Mouse (Mus musculus) adipose tissue, adult 10 weeks (tissue): ENCODE data around the gene Morc3. TPM values are rescaled to one million over a fixed set of nuclear protein-coding genes. Genes with fewer than 3 reads are reported as not detected.

Experiments used
- polyA plus RNA-seq: library from polyadenylated mRNA; stranded (reverse); fragments of 350-450 nt; fragmentation: Illumina TruSeq; extraction: RNeasy Lipid Tissue Mini Kit (QIAGEN cat#74804); gene quantifications from one replicate; pipeline ENCODE4 v1.2.3, GENCODE M21; 2014; ENCODE audit warnings: low read depth, low replicate concordance

Morc3 gene
- 21.9 TPM for polyA plus RNA-seq

DNA sequence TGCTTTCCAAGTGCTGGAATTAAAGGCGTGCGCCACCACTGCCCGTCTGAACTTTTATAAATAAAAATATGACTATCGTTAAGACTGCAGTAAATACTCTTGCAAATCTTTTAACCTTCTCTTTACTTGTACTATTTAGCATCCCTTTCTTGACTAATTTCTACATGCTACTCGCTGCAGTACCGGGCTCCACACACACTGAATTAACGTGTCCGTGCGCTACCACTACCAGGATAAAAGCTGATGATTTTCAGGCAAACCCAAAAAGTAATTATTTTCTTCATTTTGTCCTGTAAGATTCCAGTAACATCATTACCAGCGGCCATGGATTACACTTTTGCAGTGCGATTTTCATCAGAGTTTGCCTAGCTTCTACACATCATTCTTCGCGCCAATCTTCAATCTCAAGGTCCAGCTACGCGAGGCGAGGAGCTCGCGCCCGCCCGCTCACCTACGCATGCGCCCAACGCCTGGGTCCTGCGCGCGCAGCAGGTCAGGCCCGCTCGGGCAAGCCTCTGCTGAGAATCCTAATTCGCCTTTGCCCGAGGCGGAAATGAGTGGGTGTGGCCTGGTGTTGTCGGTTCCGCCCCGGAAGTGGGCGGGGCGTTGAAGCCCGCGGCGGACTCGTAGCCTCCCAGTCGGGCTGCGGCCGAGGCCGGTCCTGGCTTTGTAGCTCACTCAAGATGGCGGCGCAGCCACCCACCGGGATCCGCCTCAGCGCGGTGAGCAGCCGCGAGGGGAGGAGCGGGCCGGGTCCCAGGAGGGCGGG is at the start of gene Morc3:
Gene Morc3, plus strand, starts transcription at position 495 of the 769 bp plus-strand sequence.

DNA sequence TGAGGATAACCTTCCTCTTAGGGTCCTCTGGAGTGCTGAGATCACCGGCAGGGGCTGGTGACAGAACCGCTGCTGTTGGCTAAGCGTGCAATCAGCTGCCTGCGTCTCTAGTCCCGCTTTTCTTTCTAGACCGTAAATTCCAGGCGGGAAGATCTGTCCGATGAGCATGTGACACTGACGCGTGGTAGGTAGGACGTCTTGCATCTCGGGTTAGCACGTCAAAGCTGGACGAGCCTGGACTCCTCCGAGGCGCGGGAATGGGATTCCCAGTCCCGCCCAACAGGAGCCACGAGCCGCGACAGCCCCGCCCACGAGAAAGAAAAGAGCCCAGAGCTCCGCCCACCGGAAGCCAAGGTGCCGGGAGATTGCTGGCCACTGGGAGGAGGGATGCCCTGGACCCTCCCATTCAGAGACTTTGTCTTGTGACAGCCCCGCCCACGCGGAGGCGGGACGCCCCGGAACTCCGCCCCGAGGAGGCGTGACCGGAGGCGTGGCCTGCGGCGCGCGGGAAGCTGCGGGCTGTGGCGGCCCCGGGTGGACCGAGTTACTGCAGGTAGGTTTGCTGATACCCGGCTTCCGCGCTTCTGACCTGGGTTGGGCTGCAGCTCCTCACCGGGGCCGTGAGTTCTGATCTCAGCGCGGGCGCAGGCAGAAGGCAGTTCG is 51.6 kb downstream of the Morc3 start, which contains the start of gene Chaf1b:
Gene Chaf1b, plus strand, starts transcription at position 479 of the 663 bp plus-strand sequence.

Other genes starting within 250 kb of the Morc3 start
- gene Setd4, start 228.1 kb upstream of the Morc3 start, polyA plus RNA-seq, result 8.1 TPM
- 94.3 TPM for gene Cbr1, start 226.3 kb upstream of the Morc3 start, polyA plus RNA-seq
- not detected for gene Gm5678, start 204.0 kb upstream of the Morc3 start, polyA plus RNA-seq
- 23.9 TPM for gene Cbr3, start 148.9 kb upstream of the Morc3 start, polyA plus RNA-seq
- 62.4 TPM for gene Dop1b, start 120.2 kb upstream of the Morc3 start, polyA plus RNA-seq
- 5.9 TPM for gene Chaf1b, start 51.8 kb downstream of the Morc3 start, polyA plus RNA-seq
- gene Cldn14, start 176.7 kb downstream of the Morc3 start, polyA plus RNA-seq, result 36.0 TPM